Mouse (Mus musculus) kidney, adult 8-10 months (tissue): Measurements from ENCODE around the gene Lrrk1.

ENCODE experiments used
- DNase-seq, 2 experiments: peaks; one replicate each; pipeline ENCODE4 v3.0.0; 2022

Gene Lrrk1

GRCm38 (mm10) chr7:66182075-66182715, 206.0 kb downstream of the Lrrk1 start:
- DNase-seq, result no peak

- DNase-seq, result no peak
Observed at GRCm38 (mm10) chr7:66180711-66181365, 207.3 kb downstream of the Lrrk1 start.

GRCm38 (mm10) chr7:66180260-66180659, 207.9 kb downstream of the Lrrk1 start:
- no peak for DNase-seq

- DNase-seq, result no peak
Observed at GRCm38 (mm10) chr7:66179711-66180110, 208.4 kb downstream of the Lrrk1 start.

- no peak for DNase-seq
Observed at GRCm38 (mm10) chr7:66179120-66179581, 209.0 kb downstream of the Lrrk1 start.

GRCm38 (mm10) chr7:66178101-66178500, 210.0 kb downstream of the Lrrk1 start:
- DNase-seq, result no peak

GRCm38 (mm10) chr7:66176929-66177328, 211.2 kb downstream of the Lrrk1 start:
- DNase-seq, result no peak
